Mouse (Mus musculus) lung, postnatal 0 days (tissue): ENCODE results near the gene Zfp712.

Experiments
- CTCF ChIP-seq: IDR thresholded peaks from 2 replicates; pipeline ENCODE4 v1.5.1; 2016; ENCODE audit warnings: antibody characterized with exemption, mild to moderate bottlenecking
- EP300 ChIP-seq: IDR thresholded peaks from 2 replicates; pipeline ENCODE4 v1.6.1; 2016; ENCODE audit warnings: antibody characterized with exemption, mild to moderate bottlenecking, control low read depth

DNA sequence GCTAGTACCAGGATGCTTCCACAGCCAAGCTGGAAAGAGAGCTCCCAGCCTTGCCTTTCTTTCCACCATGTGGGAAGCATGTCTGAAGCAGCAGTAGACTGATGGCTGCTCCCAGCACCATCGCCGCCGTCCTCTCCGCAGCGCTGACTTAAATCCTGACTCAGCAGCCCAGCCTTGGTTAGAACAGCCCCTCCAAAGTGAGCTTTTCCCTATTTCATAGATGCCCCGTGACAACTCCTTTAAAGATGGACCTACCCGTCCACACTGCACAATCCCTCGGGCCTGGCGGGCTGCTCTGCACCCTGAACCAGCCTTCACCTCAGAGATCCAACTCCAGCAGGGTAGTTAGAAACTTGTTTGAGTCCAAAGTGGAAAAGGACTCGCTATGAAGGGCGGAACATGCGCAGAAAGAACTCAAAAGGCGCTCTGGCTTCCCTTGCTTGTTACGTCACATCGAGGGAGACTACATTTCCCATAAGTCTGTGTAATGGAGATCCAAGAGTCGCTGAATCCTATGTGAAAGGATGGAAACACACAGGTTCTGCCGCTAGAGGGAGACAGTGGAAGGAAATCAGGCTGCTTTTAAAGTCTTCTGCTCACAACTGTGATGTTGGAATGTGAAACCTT is 47.3 kb upstream of the Zfp712 start, which contains the start of gene Gm28557:
- TF ChIP-seq CTCF (peak; percentile 92), EP300 (peak; percentile 61; the same call in 1 of the 2 replicates)
